ENCODE assay signal across 1 mouse cellular context in genomic region chr11:69066956-69067355, GRCm38 (mm10).
TF ChIP-seq lines count a peak whose summit lies in the region.

No protein-coding gene starts in this region.

TF ChIP-seq in CH12.LX, 34 proteins besides CTCF, POLR2A, EP300 and RAD21 (continued from another document):
- peak; percentile 53; the same call in 1 of the 2 replicates for TF ChIP-seq NELFE (IDR thresholded peaks at IDR 0.05; ENCODE audit: low read depth, low read length)
- peak; percentile 92 for TF ChIP-seq TBP (conservative IDR thresholded peaks at IDR 0.05; ENCODE audit: low read depth, low read length)
- no peak for TF ChIP-seq POLR2AphosphoS2 (IDR thresholded peaks at IDR 0.05; ENCODE audit: low read depth, low read length)
- no peak for TF ChIP-seq ZKSCAN1 (IDR thresholded peaks at IDR 0.05; ENCODE audit: borderline replicate concordance, low read depth, low read length)
- peak; percentile 42 for TF ChIP-seq HCFC1 (IDR thresholded peaks at IDR 0.05; ENCODE audit: low read depth, low read length)
- TF ChIP-seq MYC (IDR thresholded peaks at IDR 0.05; ENCODE audit: low read depth, low read length), result peak; percentile 71
- TF ChIP-seq JUN (IDR thresholded peaks at IDR 0.05; ENCODE audit: insufficient read depth, low read depth, low read length), result peak; percentile 71; the same call in 1 of the 2 replicates
- no peak for TF ChIP-seq GABPA (IDR thresholded peaks at IDR 0.05; ENCODE audit: insufficient replicate concordance, low read depth, low read length)
- peak; percentile 65 for TF ChIP-seq BHLHE40 (IDR thresholded peaks at IDR 0.05; ENCODE audit: low read depth, low read length)
- TF ChIP-seq MAZ (IDR thresholded peaks at IDR 0.05; ENCODE audit: low read depth, low read length), result peak; percentile 62; the same call in 1 of the 2 replicates
- TF ChIP-seq JUND (conservative IDR thresholded peaks at IDR 0.05; ENCODE audit: low read depth, low read length), result peak; percentile 71
- TF ChIP-seq IRF4 (IDR thresholded peaks at IDR 0.05; ENCODE audit: low read depth, low read length), result peak; percentile 84
- TF ChIP-seq CHD1 (IDR thresholded peaks at IDR 0.05; ENCODE audit: low read depth, low read length), result 0 out of 2 replicates have a peak, but pooled peaks have one; percentile 48
- peak; percentile 45 for TF ChIP-seq ZNF384 (IDR thresholded peaks at IDR 0.05; ENCODE audit: low read depth, low read length)
- TF ChIP-seq MXI1 (IDR thresholded peaks at IDR 0.05; ENCODE audit: low read depth, low read length), result peak; percentile 98
- peak; percentile 98 for TF ChIP-seq SMC3 (IDR thresholded peaks at IDR 0.05; ENCODE audit: low read depth, low read length)
- peak; percentile 86 for TF ChIP-seq ZC3H11A (IDR thresholded peaks at IDR 0.05; ENCODE audit: low read depth, low read length)
- TF ChIP-seq USF1 (IDR thresholded peaks at IDR 0.05; ENCODE audit: low read depth, low read length), result no peak
- no peak for TF ChIP-seq MAFK (IDR thresholded peaks at IDR 0.05; ENCODE audit: insufficient replicate concordance, low read length)
- peak; percentile 64 for TF ChIP-seq MAX (IDR thresholded peaks at IDR 0.05; ENCODE audit: low read length)
- peak; percentile 91 for TF ChIP-seq SIN3A (IDR thresholded peaks at IDR 0.05; ENCODE audit: low read length)
- peak; percentile 42; the same call in 1 of the 2 replicates for TF ChIP-seq TCF12 (IDR thresholded peaks at IDR 0.05; ENCODE audit: low read depth, low read length)
- TF ChIP-seq ELF1 (IDR thresholded peaks at IDR 0.05; ENCODE audit: low read depth, low read length), result no peak; the same call in 1 of the 2 replicates
- no peak for TF ChIP-seq KAT2A (IDR thresholded peaks at IDR 0.05; ENCODE audit: insufficient replicate concordance, low read length)
- TF ChIP-seq E2F4 (IDR thresholded peaks at IDR 0.05; ENCODE audit: insufficient replicate concordance, low read depth, low read length), result no peak; the same call in 1 of the 2 replicates
